Mouse (Mus musculus) cerebellum, adult 11-12 months (tissue): ENCODE results near the gene Vwa8.

ENCODE experiments used
- DNase-seq: peaks from one replicate; pipeline ENCODE4 v3.0.0; 2022

The Vwa8 gene

GRCm38 (mm10) chr14:79144278-79145224, 295.7 kb downstream of the Vwa8 start:
- peak; percentile 55 for DNase-seq

- no peak for DNase-seq
Observed at GRCm38 (mm10) chr14:79151711-79152110, 302.9 kb downstream of the Vwa8 start.

DNA sequence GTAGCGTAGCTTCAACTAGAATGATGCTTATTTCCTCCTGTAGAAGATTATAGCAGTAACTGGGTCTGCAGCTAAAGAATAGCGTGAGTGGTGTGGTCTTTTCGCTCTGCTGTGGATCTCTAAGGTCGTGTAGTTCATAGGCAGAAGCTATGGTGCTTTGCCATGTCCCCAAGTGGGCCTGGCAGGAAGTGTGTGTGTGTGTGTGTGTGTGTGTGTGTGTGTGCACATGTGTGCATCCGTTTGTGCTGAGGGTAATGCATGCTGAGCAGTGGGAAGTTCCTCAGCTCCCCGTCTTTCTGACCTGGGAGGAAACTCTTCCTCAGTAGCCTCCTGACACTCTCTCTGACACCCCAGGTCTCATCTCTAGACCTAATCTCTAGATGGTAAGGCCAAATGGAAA, 305.0 kb downstream of the Vwa8 start:
- no peak for DNase-seq

DNA sequence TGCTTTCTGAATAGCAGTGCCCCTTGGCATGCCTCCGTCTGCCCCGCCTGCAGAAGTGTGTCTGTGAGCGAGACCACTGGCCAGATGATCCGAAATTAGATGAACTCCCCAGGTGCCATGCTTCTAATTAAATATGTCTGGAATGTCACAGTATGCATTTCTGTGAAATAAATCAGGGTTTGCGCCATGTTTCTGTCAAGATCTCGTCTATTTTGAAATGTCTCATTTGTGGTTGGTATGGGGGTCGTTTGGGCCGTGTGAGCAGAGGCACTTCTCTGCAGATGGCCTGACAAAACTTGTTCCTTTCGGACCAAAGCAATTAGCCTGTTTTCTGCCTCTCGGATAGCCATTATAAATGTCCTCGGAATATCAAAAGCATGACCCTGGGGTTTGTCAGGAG, 306.1 kb downstream of the Vwa8 start:
- no peak for DNase-seq

GRCm38 (mm10) chr14:79156526-79157411, 307.9 kb downstream of the Vwa8 start:
- peak; percentile 89 for DNase-seq

DNA sequence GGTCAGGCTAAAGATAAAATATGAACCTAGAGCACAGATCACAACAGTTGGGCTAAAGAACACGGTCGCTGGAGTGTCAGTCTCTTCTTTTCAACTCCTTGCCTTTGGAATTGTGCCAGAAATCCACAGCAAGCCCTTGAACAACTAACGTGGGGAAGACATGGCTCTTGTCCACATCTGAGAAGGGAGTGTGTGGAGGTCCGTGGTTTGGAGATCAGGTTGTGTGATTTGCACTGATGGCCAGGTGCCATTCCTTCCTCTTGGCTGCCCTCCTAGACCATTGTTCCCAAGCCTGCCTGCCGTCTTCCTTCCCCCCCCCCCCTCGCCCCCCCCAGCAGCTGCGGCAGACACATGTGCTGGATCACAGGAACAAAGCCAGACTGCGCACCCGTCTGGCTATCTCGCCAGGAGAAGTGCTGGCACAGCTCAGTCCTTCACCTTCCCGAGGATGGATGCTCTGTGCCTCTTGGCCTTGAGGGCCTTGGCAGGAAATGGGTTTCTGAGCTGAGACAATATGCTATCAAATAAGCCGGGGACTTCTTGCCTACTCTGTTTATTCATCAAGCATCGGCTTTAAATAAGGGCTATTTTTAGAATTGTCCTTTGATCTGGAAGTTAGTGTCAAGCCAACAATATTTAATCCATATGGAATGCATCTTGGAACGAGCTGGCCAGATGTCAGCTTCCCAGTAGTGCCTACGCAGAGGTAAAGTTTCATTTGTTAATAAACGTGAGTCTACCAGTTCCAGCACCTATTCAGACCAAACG, 308.8 kb downstream of the Vwa8 start:
- DNase-seq: peak; percentile 88

GRCm38 (mm10) chr14:79158219-79158521, 309.3 kb downstream of the Vwa8 start:
- no peak for DNase-seq

GRCm38 (mm10) chr14:79158673-79159200, 309.9 kb downstream of the Vwa8 start:
- DNase-seq: no peak

DNA sequence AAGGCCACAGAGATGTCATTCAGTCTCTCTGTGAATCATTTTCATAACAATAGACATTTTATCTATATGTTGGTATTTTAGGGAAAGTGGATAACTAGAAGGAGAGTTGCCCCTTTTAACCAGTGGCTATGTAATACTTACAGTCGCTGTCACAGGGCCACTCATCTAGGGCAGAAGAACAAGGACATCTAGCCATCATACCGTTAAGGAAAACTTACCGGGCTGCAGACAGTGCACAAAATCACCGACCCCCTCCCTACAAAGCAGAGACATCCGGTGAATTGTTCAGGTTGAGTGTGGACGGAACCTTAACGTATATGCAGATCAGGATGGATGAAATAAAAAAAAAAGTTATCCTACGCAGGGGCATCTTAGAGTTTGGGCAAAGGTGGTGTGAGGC, 310.6 kb downstream of the Vwa8 start:
- DNase-seq: no peak

DNA sequence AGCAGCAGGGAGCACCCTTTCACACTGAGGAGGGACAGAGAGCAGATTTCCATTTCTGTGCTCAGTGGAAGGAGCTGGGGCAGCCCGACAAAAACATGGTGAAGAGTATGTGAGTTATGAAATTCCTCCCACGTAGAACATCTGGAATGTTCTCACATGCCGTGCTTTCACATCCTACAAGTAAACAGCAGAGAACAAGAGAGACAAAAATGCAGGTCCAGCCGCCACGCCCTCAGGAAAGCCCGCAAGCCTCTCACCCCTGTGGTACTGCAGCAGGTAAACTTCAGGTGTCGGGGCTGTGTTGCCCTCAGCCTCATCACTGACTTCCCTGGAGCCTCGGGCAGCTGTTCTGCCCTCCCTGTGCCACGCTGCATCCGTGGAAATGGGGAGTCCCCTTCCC, 311.6 kb downstream of the Vwa8 start:
- DNase-seq: no peak

DNA sequence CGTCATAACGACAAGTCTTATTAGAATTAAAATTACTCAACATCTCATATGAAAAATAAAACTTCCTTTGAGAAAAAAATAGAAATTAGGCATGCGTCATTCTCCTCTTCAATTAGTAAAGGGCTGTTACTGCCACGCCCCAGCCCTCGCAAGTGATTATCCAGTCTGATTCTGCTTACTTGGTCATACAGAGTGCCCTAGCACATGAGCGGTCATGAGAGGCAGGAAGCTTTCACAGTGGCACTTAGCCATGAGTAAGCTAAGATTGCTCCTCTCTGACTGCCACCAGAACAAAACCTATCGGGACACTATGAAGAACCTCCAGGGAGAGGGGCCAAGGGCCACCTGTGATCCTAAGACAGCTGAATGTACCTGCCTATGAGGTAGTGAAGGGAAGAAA, 312.1 kb downstream of the Vwa8 start:
- no peak for DNase-seq

GRCm38 (mm10) chr14:79161741-79162140, 312.9 kb downstream of the Vwa8 start:
- no peak for DNase-seq

GRCm38 (mm10) chr14:79162678-79163077, 313.8 kb downstream of the Vwa8 start:
- DNase-seq: no peak

- no peak for DNase-seq
Observed at GRCm38 (mm10) chr14:79164334-79164733, 315.5 kb downstream of the Vwa8 start.

- DNase-seq: no peak
Observed at GRCm38 (mm10) chr14:79164925-79165324, 316.1 kb downstream of the Vwa8 start.

- DNase-seq: no peak
Observed at GRCm38 (mm10) chr14:79174526-79174925, 325.7 kb downstream of the Vwa8 start.

DNA sequence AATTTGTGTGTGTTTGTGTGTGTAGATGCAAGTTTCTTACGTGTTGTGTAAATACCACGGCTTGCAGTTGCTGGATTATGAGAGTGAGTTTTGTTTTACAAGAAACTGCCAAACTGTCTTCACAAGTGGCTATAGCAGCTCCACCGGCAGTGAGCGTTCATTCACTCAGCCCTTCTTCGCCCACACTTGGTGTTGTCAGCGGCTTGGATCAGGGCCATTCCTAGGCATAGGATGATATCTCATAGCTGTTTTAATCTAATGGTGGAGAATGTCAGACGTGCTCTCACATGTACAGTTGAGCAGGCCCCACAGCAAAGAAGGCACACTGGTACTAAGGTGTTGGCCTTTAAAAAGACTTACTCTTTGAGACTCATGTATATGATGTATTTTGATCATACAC, 328.9 kb downstream of the Vwa8 start:
- DNase-seq: no peak

GRCm38 (mm10) chr14:79178247-79178646, 329.4 kb downstream of the Vwa8 start:
- DNase-seq: no peak

DNA sequence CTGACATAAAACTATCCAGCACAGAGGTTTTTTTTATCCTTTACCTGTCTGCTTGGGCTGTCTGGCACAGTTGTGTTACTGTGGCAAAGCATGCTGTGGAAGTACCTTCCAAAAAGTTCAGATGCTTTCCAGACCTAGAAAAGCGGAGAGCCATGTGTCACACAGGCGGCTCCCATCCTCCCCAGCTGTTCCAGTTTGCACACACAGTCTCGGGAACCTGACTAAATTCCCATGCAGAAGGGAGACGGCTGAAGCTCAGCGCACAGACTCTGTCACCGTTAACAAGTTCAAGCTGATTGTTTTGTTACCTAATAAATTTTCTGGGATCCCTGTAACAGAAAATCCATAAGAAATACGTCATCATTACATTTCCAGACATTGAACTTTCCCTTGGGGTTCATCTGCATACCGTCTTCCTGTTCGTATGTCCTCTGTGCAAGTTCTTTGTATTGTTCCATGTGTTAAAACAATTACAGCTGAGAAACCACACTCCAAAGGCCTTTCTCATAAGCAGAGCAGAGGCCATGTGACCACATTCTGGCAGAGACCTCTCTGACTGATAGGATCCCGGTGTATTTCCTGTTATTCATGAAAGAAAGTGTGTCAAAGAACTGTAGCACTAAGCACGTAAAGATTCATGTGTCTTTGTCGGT, 331.4 kb downstream of the Vwa8 start:
- no peak for DNase-seq

- no peak for DNase-seq
Observed at GRCm38 (mm10) chr14:79181748-79182147, 332.9 kb downstream of the Vwa8 start.

- DNase-seq: no peak
Observed at GRCm38 (mm10) chr14:79182801-79183200, 333.9 kb downstream of the Vwa8 start.

GRCm38 (mm10) chr14:79183261-79183660, 334.4 kb downstream of the Vwa8 start:
- no peak for DNase-seq
